Mouse (Mus musculus) liver, embryonic 14.5 days (tissue): ENCODE measurements around the gene Ccdc117.

Experiments
- CTCF ChIP-seq: IDR thresholded peaks from 2 replicates; pipeline ENCODE4 v1.5.1; 2016; ENCODE audit warnings: antibody characterized with exemption, low read depth, control low read depth
- EP300 ChIP-seq: IDR thresholded peaks from 2 replicates; pipeline ENCODE4 v1.6.1; 2016; ENCODE audit warnings: antibody characterized with exemption, low read depth

GRCm38 (mm10) chr11:5515196-5515595 is 26.8 kb downstream of the Ccdc117 start:
- TF ChIP-seq CTCF (no peak), EP300 (no peak)
